Mouse (Mus musculus): ENCODE data around the gene Gsap. TPM values are rescaled to one million over a fixed set of nuclear protein-coding genes. Genes with fewer than 3 reads are reported as not detected.

The Gsap gene
- polyA plus RNA-seq, 1 experiment from 2014 or later, result 3.8 TPM

DNA sequence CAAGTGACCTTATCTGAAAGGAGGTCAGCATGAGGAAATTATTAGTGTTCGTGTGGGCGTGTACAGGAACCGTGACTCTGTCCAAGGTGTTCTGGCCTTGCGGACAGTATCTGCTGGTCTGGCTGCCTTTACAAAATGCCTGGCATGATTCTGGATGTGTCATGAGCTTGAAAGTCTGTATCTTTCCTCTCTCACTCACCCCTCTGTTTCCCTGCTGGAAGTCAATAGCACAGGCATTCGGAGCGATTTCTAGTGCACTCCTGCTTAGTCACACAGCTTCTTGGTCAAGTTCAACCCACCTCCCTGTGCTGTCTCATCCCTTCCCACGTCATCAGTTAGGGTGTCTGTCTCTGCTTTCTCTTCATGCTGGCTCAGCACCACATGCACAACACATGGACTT is 162.3 kb downstream of the Gsap start:
- no peak overlapping the region for H3K27ac ChIP-seq
- H3K9me3 ChIP-seq, result no peaks in the 10 kb centered on the region
- no peaks in the 10 kb centered on the region for H3K36me3 ChIP-seq
- no peak overlapping the region for H3K4me2 ChIP-seq (replicated peaks)
- H3K27me3 ChIP-seq, result no peaks in the 10 kb centered on the region
- 0 out of 2 replicates have a peak, but pooled peaks cover 3% of the 10 kb centered on the region for H3K4me1 ChIP-seq
- no peak overlapping the region for H3K9ac ChIP-seq
- H3K4me3 ChIP-seq, result no peak overlapping the region
- no peak for ATAC-seq (ENCODE audit: low FRiP score, low read depth)
- WGBS, result 81% methylated on average over 7 of the region's 7 CpGs

DNA sequence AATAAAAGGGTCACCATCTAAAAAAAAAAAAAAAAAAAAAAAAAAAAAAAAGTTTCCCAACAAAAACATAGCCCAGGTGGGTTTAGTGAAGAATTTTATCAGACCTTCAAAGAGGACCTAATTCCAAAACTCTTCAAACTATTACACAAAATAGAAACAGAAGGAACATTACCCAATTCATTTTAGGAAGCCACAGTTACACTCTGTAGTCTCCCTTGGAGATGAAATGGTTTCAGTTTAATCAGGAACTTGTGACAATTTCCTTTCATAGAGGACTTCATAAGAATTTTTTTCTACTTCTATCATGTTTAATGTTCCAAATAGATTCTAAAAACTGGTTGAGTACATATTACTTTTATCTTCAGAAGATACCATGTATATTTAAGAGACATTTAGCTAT is 165.6 kb downstream of the Gsap start:
- Histone ChIP-seq H3K4me2 (replicated peaks) (no peak overlapping the region), H3K9me3 (no peaks in the 10 kb centered on the region), H3K27me3 (no peaks in the 10 kb centered on the region), H3K9ac (no peak overlapping the region), H3K4me3 (no peak overlapping the region), H3K27ac (no peak overlapping the region), H3K36me3 (no peaks in the 10 kb centered on the region), H3K4me1 (peaks cover 14% of the 10 kb centered on the region; the same call in 1 of the 2 replicates)
- ATAC-seq (ENCODE audit: low FRiP score, low read depth), result no peak

DNA sequence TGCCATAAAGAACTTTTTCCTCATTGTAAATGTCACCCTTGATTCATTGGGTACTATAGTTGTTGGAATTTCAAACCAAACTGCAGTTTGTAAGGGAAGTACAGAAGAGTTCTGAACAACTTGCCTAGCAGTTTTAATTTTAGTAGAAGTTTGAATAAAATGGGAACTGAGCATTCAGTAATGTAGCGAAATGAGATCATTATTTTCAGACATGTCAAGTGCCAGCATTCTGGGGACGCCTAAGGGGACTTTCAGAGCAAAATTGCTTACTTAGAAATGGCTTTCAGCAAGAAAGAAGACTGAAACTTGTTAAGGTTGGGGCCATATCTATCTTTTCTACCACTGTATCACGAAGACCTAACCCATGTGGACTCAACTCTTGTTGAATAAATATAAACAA is 172.6 kb downstream of the Gsap start:
- H3K27me3 ChIP-seq, result no peaks in the 10 kb centered on the region
- no peak for ATAC-seq (ENCODE audit: low FRiP score, low read depth)
- no peak overlapping the region for H3K4me2 ChIP-seq (replicated peaks)
- no peaks in the 10 kb centered on the region for H3K36me3 ChIP-seq
- H3K27ac ChIP-seq, result no peak overlapping the region
- 76% methylated on average over 3 of the region's 3 CpGs for WGBS
- H3K9ac ChIP-seq, result no peak overlapping the region
- no peak overlapping the region for H3K4me3 ChIP-seq
- H3K9me3 ChIP-seq, result no peaks in the 10 kb centered on the region
- peaks cover 9% of the 10 kb centered on the region; the same call in 1 of the 2 replicates for H3K4me1 ChIP-seq

DNA sequence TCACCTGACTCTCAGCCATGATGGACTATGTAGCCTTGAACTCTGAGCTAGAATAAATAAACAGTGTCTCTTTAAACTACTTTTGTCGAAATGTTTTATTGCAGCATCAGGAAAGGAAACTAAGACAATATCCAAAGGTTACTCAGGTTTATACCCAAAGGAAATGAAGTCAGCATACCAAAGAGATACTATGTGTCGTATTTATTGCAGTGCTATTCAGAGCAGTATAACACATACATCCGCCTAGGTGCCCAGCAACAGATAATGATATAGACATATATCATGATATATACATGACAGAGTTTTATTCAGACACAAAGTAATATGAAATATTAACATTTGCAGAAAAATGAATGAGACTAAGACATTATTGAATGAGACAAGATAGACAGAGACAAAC is 177.3 kb downstream of the Gsap start:
- H3K4me1 ChIP-seq, result no peaks in the 10 kb centered on the region
- 85% methylated on average over 3 of the region's 3 CpGs for WGBS
- H3K36me3 ChIP-seq, result no peaks in the 10 kb centered on the region
- no peaks in the 10 kb centered on the region for H3K27me3 ChIP-seq
- H3K9ac ChIP-seq, result no peak overlapping the region
- no peak for ATAC-seq (ENCODE audit: low FRiP score, low read depth)
- H3K9me3 ChIP-seq, result no peaks in the 10 kb centered on the region
- no peak overlapping the region for H3K27ac ChIP-seq
- H3K4me2 ChIP-seq (replicated peaks), result no peak overlapping the region
- H3K4me3 ChIP-seq, result no peak overlapping the region

Other genes starting within 250 kb of the Gsap start
- 5.4 and 6.0 TPM in 2 replicates for gene Rsbn1l, start 229.9 kb upstream of the Gsap start, polyA plus RNA-seq (2015; fragmentation: Nextera tagmentation; extraction: Ambion mirVana)
- gene Ptpn12, start 130.3 kb upstream of the Gsap start, polyA plus RNA-seq (2015; fragmentation: Nextera tagmentation; extraction: Ambion mirVana), result 23.6 and 25.6 TPM in 2 replicates
- gene Fgl2, start 186.4 kb downstream of the Gsap start, polyA plus RNA-seq (2015; fragmentation: Nextera tagmentation; extraction: Ambion mirVana), result 0.64 and 0.91 TPM in 2 replicates
- gene Ccdc146, start 238.4 kb downstream of the Gsap start, polyA plus RNA-seq (2015; fragmentation: Nextera tagmentation; extraction: Ambion mirVana), result 0.10 TPM in 1 of 2 replicates, not detected in the other
- 5.0 and 5.1 TPM in 2 replicates for gene Fam185a, start 238.7 kb downstream of the Gsap start, polyA plus RNA-seq (2015; fragmentation: Nextera tagmentation; extraction: Ambion mirVana)